Mouse (Mus musculus) hindbrain, embryonic 12.5 days (tissue): ENCODE results near the gene Ralgps2. TPM values are rescaled to one million over a fixed set of nuclear protein-coding genes. Genes with fewer than 3 reads are reported as not detected.
A peak's percentile ranks its signal among the peaks of the same experiment; 100 is the strongest.

Experiments
- ATAC-seq: fragments of 200-750 bp; cut with Nextera tagmentation; 2 replicates; pipeline ENCODE4 v1.8.0; 2017; ENCODE audit warnings: moderate TSS enrichment; ENCODE audit not compliant: low FRiP score
- H3K27ac ChIP-seq: fragments of 300-500 bp; sonication (generic); 2 replicates; pipeline ENCODE4 v1.5.1; 2016; ENCODE audit warnings: mild to moderate bottlenecking
- H3K27me3 ChIP-seq: fragments of 300-500 bp; sonication (generic); 2 replicates; pipeline ENCODE4 v1.6.1; 2016; ENCODE audit warnings: mild to moderate bottlenecking
- H3K36me3 ChIP-seq: fragments of 300-500 bp; sonication (generic); 2 replicates; pipeline ENCODE4 v1.6.1; 2016; ENCODE audit warnings: mild to moderate bottlenecking
- H3K4me1 ChIP-seq: fragments of 300-500 bp; sonication (generic); 2 replicates; pipeline ENCODE4 v1.6.1; 2016
- H3K4me2 ChIP-seq: fragments of 300-500 bp; sonication (generic); replicated peaks from 2 replicates; pipeline ENCODE4 v1.6.1; 2016; ENCODE audit warnings: mild to moderate bottlenecking
- H3K4me3 ChIP-seq: fragments of 300-500 bp; sonication (generic); 2 replicates; pipeline ENCODE4 v1.5.1; 2016; ENCODE audit warnings: mild to moderate bottlenecking
- H3K9ac ChIP-seq: fragments of 300-500 bp; sonication (generic); 2 replicates; pipeline ENCODE4 v1.6.1; 2016; ENCODE audit warnings: mild to moderate bottlenecking, moderate library complexity
- H3K9me3 ChIP-seq: fragments of 300-500 bp; sonication (generic); replicated peaks from 2 replicates; pipeline ENCODE4 v1.6.1; 2016; ENCODE audit warnings: mild to moderate bottlenecking
- WGBS: fragments of 180-500 bp; shearing (Covaris S2); methylation state at CpG from one replicate; pipeline ENCODE4 v1.1.7; 2016; 5-methylcytosine and 5-hydroxymethylcytosine counted together
- polyA plus RNA-seq: library from polyadenylated mRNA; unstranded; fragments of >200 nt; fragmentation: Nextera tagmentation; extraction: Ambion mirVana; gene quantifications from 2 replicates; pipeline ENCODE4 v1.2.1, GENCODE M21; 2016

The Ralgps2 gene
- polyA plus RNA-seq: 123 and 132 TPM in 2 replicates

DNA sequence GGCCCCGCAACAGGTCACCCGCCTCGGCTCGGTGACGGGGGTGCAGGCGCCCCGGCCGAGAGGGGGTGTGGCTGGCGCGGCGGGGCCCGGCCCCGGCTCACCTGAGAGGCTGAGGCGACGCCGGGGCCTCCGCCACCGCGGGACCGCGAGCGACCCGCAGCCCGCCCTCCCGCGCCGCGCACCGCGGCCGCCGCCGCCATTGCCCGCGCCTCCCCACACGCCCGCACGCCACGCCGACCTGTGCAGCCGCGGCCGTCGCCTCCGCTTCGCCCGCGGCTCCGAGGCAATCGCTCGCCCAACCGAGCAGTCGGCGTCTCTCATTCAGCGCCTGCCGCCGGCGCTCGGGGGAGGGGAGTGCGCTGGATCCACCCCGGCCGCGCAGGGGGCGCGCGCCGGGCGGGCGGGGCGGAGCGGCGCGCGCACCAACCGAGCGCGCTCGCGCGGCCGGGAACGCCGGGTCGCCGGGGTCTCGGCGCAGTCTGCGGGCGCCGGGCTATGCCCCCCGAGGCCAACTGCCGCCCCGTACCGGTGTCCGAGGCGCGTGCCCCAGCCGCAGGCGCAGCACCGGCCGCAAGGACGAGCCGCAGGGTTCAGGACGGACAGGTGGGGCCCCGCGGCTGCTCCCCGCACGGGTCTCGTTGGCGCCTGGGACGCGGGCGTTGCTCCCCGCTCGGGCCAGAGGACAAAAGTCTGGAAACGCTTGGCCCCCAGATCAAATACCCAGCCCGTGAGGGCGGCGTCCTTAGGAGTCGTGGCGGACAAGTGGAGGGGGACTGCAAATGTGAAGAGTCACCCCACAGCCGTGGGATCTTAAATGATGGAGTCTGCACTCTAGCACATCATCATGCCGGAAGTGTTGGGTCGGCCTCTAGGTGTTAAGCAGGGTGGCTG, at the start of gene Ralgps2:
Ralgps2 (minus strand) TSS at position 376 of the 891 bp plus-strand sequence.
- H3K27me3 ChIP-seq: no peaks in the 10 kb centered on the region
- H3K36me3 ChIP-seq: no peaks in the 10 kb centered on the region
- WGBS: under 1% methylated on average over 104 of the region's 124 CpGs
- peak within 1 kb of the TSS; percentile 76 for H3K4me2 ChIP-seq
- peak within 1 kb of the TSS; percentile 94 for H3K9ac ChIP-seq
- peaks cover 18% of the 10 kb centered on the region for H3K4me1 ChIP-seq
- H3K4me3 ChIP-seq: peak within 1 kb of the TSS; percentile 97
- ATAC-seq: peak; percentile 89
- peak within 1 kb of the TSS; percentile 99 for H3K27ac ChIP-seq
- H3K9me3 ChIP-seq: no peaks in the 10 kb centered on the region

DNA sequence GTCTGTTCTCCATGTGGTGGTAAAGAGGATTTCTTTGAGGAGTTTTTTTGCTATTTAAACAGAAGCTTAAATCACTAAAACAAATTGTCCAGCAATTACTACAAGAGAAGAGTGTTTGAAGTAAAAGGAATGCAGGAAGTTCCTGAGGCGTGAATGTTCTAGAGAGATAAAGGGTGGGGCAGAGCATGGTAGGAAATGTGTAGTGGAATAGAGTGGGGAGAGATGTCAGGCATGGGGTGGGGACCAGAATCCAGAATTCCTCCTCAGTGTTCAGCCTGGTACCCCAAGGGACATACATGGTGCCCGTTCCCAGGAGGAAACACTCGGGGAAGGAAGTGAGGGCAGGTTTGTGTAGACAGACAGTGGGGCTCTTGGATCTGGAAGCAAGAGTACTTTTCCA, 48.1 kb upstream of the Ralgps2 start:
- no peak overlapping the region for H3K9ac ChIP-seq
- no peak overlapping the region for H3K4me3 ChIP-seq
- no peaks in the 10 kb centered on the region for H3K36me3 ChIP-seq
- no peak overlapping the region for H3K27ac ChIP-seq
- ATAC-seq: no peak
- peaks cover 24% of the 10 kb centered on the region for H3K4me1 ChIP-seq
- WGBS: 78% methylated on average over 3 of the region's 3 CpGs
- no peak overlapping the region for H3K4me2 ChIP-seq
- H3K27me3 ChIP-seq: no peaks in the 10 kb centered on the region
- H3K9me3 ChIP-seq: no peaks in the 10 kb centered on the region

DNA sequence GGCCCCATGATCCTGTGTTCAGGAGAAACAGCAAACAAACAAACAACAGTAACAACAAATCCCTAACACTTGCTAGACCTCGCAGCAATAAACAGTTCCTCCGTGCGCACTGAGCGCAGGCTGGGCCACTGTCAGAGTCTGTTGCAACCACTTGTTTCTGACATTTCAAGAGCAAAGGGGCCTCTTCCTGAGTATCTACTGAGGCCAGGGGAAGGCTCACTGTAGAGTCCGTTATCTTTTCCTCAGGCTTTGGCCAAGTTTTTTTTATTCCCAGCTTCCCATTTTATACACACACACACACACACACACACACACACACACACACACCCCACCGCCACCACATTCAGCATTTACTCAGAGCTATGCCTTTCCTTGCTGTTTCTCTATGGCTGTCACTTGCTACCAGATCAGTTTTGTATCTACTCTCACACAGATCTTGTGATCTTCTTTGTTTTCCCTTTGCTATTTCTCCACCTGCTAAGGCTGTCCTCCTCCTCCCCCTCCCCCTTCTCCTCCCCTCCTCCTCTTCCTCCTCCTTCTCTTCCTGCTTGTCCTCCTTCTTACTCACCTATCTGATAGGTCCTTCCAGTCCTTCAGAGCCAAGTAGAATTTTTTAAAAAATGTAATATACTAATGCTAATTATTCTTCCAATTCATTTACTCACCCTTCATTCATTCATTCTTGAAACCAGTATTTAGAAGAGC, 47.4 kb upstream of the Ralgps2 start:
- Histone ChIP-seq H3K4me1 (peaks cover 27% of the 10 kb centered on the region), H3K27ac (no peak overlapping the region), H3K27me3 (no peaks in the 10 kb centered on the region), H3K4me2 (no peak overlapping the region), H3K36me3 (no peaks in the 10 kb centered on the region), H3K4me3 (no peak overlapping the region), H3K9ac (no peak overlapping the region), H3K9me3 (no peaks in the 10 kb centered on the region)
- no peak for ATAC-seq
- WGBS: 84% methylated on average over 6 of the region's 6 CpGs

DNA sequence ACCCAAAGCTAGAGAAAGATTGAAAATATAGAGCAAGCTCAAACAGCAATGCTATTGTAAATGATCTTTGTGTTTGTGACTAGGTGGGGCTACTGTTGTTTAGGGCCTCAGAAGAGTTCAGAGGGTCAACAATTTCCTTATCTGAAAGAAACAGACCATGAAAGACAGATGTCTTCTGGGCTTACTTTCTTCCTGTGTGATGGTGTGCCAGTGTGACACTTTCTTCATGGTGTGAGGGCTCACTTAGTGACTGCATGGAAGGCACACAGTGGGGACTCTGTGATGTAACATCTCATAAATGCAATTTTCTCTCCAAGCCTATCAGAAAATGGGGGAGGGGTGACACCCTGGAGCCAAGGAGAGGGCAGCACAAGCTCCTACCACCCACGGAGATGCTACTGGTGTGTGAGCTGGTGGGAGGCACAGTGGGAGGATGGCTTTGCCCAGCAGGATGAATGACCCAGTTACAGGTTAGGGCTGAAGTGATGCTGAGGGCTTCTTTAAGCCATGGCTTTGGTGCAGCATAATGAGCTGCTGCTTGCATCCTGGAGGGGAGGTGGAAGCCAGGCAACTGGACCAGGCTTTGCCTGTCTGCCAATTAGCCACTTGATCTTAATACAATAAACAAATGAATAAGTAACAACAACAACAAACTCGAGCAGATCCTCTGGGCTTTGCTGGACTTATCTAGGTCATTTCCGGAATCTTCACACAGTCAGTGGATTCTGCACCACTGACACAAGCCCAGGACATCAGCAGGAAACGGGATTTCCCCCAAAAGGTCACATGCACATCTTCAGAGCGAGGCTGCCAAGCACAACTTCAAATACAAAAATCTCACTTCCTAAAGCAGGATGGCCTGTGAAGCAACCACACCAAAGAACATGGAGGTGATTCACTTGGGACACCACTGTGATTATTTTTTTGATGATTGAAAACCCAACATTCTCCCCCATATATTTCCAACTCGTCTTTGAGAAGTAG, 46.5 kb upstream of the Ralgps2 start:
- H3K9ac ChIP-seq: no peak overlapping the region
- WGBS: 49% methylated on average over 6 of the region's 6 CpGs
- no peaks in the 10 kb centered on the region for H3K9me3 ChIP-seq
- peaks cover 29% of the 10 kb centered on the region for H3K4me1 ChIP-seq
- H3K4me3 ChIP-seq: no peak overlapping the region
- ATAC-seq: no peak
- no peaks in the 10 kb centered on the region for H3K36me3 ChIP-seq
- no peaks in the 10 kb centered on the region for H3K27me3 ChIP-seq
- no peak overlapping the region for H3K4me2 ChIP-seq
- H3K27ac ChIP-seq: no peak overlapping the region

DNA sequence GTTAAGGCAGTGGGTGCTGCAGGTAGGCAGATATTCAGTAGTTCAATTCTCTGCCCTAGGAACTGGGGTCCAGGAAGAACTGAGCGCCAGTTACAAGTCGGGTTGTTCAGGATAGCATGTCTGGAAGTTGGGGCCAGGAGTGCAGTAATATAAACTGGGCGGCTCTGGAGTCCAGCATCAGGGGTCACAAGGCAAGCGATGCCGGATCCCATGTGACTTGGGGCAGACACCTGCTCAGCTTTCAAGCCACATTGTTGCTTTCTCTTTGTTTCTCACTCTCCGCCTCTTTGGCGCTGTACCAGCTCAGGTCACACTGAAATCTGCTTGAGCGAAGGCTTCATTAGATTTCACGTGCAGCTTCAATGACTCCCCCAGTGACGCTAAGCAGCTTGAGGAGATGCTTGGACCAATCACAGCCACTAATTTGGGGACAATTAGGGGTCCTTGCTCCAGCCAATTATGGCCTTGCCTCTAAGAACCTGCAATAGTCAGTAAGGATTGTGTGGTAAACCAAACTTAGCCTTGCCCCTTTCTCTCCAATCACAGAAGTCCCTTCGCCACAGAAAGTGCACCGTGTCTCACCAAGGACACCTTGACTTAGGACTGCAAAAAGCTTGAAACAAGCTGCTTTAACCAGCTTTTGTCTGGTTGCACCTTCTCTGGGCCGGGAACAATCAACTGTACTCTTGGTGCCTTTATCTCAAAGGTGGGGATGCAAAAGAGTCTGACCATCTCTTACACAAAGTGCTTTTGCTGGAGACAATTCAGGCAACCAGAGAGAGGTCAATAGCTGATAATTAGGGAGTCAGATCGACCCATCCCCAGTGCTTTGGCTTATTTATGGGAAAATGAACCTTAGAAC, 43.8 kb upstream of the Ralgps2 start:
- Histone ChIP-seq H3K36me3 (no peaks in the 10 kb centered on the region), H3K4me1 (peaks cover 9% of the 10 kb centered on the region; the same call in 1 of the 2 replicates), H3K27ac (no peak overlapping the region), H3K27me3 (peaks cover 3% of the 10 kb centered on the region; the same call in 1 of the 2 replicates), H3K4me2 (no peak overlapping the region), H3K4me3 (no peak overlapping the region), H3K9me3 (no peaks in the 10 kb centered on the region), H3K9ac (no peak overlapping the region)
- WGBS: 78% methylated on average over 14 of the region's 14 CpGs
- no peak for ATAC-seq

DNA sequence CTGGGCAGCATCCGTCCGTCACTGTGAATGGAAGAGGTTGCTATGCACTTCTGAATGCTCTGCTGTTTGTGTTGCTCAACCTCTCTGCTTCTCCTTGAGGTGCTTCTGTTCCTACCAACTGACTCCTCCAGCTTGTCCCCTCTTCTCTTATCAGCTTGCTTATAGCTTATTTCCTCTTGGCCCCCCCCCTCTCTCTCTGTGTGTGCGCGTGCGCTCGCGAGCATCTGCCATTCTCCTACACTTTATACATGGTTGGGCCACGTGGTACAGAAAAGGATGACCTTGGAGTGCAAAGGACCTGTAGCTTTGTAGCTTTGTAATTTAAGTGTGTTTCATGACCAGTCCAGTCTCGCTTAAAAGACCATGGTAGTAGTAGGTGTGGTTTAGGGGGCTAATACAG, 42.5 kb upstream of the Ralgps2 start:
- Histone ChIP-seq H3K27ac (no peak overlapping the region), H3K36me3 (no peaks in the 10 kb centered on the region), H3K27me3 (peaks cover 3% of the 10 kb centered on the region; the same call in 1 of the 2 replicates), H3K9me3 (no peaks in the 10 kb centered on the region), H3K4me2 (no peak overlapping the region), H3K4me1 (peaks cover 9% of the 10 kb centered on the region; the same call in 1 of the 2 replicates), H3K4me3 (no peak overlapping the region), H3K9ac (no peak overlapping the region)
- 79% methylated on average over 9 of the region's 9 CpGs for WGBS
- no peak; the same call in 1 of the 2 replicates for ATAC-seq

DNA sequence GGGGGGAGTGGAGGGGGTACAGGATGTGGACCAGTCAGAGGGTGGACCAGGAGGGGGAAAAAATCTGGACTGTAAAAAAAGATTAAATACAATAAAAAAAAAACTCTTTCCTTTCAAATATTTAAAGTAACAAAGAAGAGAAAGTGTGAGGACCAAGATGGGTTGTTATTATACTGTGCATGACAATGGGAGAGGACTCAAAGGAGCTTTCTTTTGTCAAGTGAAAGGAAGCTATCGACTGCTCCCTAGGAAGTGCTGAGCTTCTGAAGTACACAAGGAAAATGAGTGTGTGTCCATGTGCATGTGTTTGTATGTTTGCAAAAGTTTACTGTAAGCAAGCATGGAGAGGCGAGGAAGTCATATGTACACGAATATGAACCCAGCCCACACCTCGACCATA, 40.3 kb upstream of the Ralgps2 start:
- H3K27ac ChIP-seq: no peak overlapping the region
- ATAC-seq: no peak
- no peak overlapping the region for H3K4me2 ChIP-seq
- H3K4me1 ChIP-seq: peaks cover 4% of the 10 kb centered on the region; the same call in 1 of the 2 replicates
- no peaks in the 10 kb centered on the region for H3K36me3 ChIP-seq
- no peak overlapping the region for H3K4me3 ChIP-seq
- WGBS: 81% methylated on average over 4 of the region's 4 CpGs
- H3K27me3 ChIP-seq: peaks cover 3% of the 10 kb centered on the region; the same call in 1 of the 2 replicates
- H3K9ac ChIP-seq: no peak overlapping the region
- no peaks in the 10 kb centered on the region for H3K9me3 ChIP-seq

DNA sequence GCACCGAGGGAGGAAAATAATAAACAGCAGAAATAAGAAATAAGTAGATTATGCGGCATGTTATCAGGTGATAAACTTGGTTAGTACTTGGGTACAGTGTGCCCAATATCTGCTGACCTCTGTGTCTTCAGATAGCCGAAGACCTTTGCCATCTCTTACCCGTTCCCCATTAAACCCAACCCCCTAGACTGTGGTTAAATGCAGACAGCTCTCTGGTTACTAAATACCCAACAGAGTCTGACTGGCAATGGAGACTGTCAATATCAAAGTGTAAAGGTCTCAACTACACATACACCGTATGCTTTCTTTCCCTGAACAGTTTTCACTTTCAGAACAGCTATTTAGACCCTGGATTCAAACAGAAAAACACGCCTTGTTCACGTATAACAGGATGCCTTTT, 39.2 kb upstream of the Ralgps2 start:
- ATAC-seq: no peak
- H3K27me3 ChIP-seq: peaks cover 3% of the 10 kb centered on the region; the same call in 1 of the 2 replicates
- peaks cover 4% of the 10 kb centered on the region; the same call in 1 of the 2 replicates for H3K4me1 ChIP-seq
- H3K4me3 ChIP-seq: no peak overlapping the region
- H3K9ac ChIP-seq: no peak overlapping the region
- 92% methylated on average over 7 of the region's 7 CpGs for WGBS
- no peak overlapping the region for H3K4me2 ChIP-seq
- H3K9me3 ChIP-seq: no peaks in the 10 kb centered on the region
- no peaks in the 10 kb centered on the region for H3K36me3 ChIP-seq
- no peak overlapping the region for H3K27ac ChIP-seq

DNA sequence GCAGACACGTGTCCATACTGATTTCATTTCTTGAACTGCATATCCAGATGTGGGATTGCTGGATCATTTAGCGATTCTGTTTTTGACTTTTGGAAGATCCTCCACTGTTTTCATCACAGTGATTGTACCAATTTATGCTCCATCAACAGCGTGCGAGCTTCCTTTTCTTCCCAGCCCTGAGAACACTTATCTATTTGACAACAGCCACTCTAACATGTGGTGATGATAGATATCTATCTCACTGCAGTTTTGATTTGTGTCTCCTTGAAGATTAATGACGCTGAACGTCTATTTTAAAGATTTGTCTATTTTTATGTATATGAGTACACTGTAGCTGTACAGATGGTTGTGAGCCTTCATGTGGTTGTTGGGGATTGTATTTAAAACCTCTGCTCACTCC, 34.4 kb upstream of the Ralgps2 start:
- Histone ChIP-seq H3K9ac (no peak overlapping the region), H3K27me3 (no peaks in the 10 kb centered on the region), H3K36me3 (no peaks in the 10 kb centered on the region), H3K4me3 (no peak overlapping the region), H3K4me1 (no peaks in the 10 kb centered on the region), H3K27ac (no peak overlapping the region), H3K9me3 (0 out of 2 replicates have a peak, but pooled peaks cover 4% of the 10 kb centered on the region), H3K4me2 (no peak overlapping the region)
- no peak for ATAC-seq
- 87% methylated on average over 6 of the region's 6 CpGs for WGBS

DNA sequence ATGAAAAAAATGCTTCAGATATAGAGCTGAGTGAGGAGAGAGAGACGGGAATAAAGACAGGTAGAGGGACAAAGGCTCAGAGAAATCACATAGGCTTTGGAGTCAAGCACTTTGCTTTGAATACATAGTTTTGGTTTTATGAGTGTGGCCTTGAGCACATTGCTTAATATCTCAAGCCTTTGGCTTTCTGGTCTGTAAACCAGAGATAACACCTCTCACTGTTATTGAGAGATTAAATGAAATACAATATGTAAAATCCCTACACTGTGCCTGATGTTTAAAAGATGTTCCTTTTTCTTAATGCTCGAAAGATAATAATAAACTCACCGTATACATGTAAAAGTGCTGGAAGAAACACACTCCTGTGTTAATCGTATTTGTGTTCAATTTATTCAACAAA, 33.0 kb upstream of the Ralgps2 start:
- H3K4me1 ChIP-seq: no peaks in the 10 kb centered on the region
- H3K9me3 ChIP-seq: 0 out of 2 replicates have a peak, but pooled peaks cover 4% of the 10 kb centered on the region
- ATAC-seq: no peak
- no peak overlapping the region for H3K4me2 ChIP-seq
- no peak overlapping the region for H3K9ac ChIP-seq
- WGBS: 89% methylated on average over 4 of the region's 4 CpGs
- no peak overlapping the region for H3K4me3 ChIP-seq
- H3K27me3 ChIP-seq: no peaks in the 10 kb centered on the region
- H3K27ac ChIP-seq: no peak overlapping the region
- no peaks in the 10 kb centered on the region for H3K36me3 ChIP-seq
